Mouse (Mus musculus): ENCODE measurements around the gene Gm20388.

DNA sequence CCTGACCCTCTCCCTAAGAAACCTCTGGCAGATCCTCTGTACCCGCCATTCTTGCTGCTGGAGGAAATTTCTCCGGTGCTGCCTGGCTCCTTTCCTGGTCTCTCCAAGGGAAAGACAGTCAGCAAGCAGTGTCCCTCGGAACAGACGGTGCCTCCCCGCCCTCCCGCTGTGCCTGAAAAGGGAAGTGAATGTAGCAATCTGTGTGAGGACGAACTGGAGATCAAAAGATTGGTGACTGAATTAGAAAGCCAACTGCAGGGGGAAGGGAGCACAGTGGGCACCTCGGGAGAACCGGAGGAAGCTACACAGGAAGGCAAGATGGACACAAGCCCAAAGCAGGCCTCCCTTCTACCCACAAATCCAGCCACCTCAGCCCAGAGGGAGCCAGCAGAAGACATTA is 2353.6 kb downstream of the Gm20388 start:
- TF ChIP-seq TAL1 (IDR thresholded peaks at IDR 0.05; ENCODE audit: low read length): no peak
- TF ChIP-seq GATA1 (IDR thresholded peaks at IDR 0.05; ENCODE audit: low read length): no peak

All from erythroblast, embryonic 14.5 days (primary cell).